Mouse (Mus musculus) spleen, adult 2 months (tissue): Measurements from ENCODE around the gene Gm21860. TPM values are rescaled to one million over a fixed set of nuclear protein-coding genes. Genes with fewer than 3 reads are reported as not detected.
"Not testable (repeated sequence)": the region's sequence is repeated elsewhere in the genome, so short reads cannot be mapped to it uniquely, and the experiment has no call there.

Source experiments
- DNase-seq, 2 experiments: peaks; one replicate each; pipeline versions ENCODE4 v3.0.0 to v3.0.0-alpha.2; 2012 to 2021; ENCODE audit warnings: low spot score in 2 of 2, low read depth in 1 of 2
- H3K27ac ChIP-seq: fragments of 200-500 bp; 2 replicates; pipeline ENCODE4 v1.5.1; 2012; ENCODE audit warnings: low read length, inconsistent platforms; ENCODE audit not compliant: insufficient read depth
- H3K27me3 ChIP-seq: fragments of 200-500 bp; 2 replicates; pipeline ENCODE4 v1.6.1; 2012; ENCODE audit warnings: mild to moderate bottlenecking, moderate library complexity, low read length, inconsistent platforms; ENCODE audit not compliant: control insufficient read depth, insufficient read depth
- H3K36me3 ChIP-seq: fragments of 200-500 bp; 2 replicates; pipeline ENCODE4 v1.6.1; 2012; ENCODE audit warnings: mild to moderate bottlenecking, low read length, inconsistent platforms; ENCODE audit not compliant: control insufficient read depth, insufficient read depth
- H3K4me1 ChIP-seq: fragments of 200-500 bp; 2 replicates; pipeline ENCODE4 v1.6.1; 2011; ENCODE audit warnings: inconsistent platforms; ENCODE audit not compliant: control insufficient read depth, insufficient read depth, insufficient read length
- H3K4me3 ChIP-seq: fragments of 200-500 bp; 2 replicates; pipeline ENCODE4 v1.5.1; 2011; ENCODE audit warnings: mild to moderate bottlenecking, inconsistent platforms; ENCODE audit not compliant: insufficient read depth, insufficient read length; ENCODE audit errors: extremely low read depth
- WGBS: fragments of 180-500 bp; shearing (Covaris S2); methylation state at CpG from one replicate; pipeline ENCODE4 v1.1.7; 2018; 5-methylcytosine and 5-hydroxymethylcytosine counted together
- polyA plus RNA-seq: library from polyadenylated mRNA; depleted of rRNA; stranded (reverse); fragments of >200 nt; gene quantifications from 2 replicates; pipeline ENCODE4 v1.2.3, GENCODE M21; 2012; rRNA removed

Gm21860 gene
- polyA plus RNA-seq, 1 experiment, result not detected

DNA sequence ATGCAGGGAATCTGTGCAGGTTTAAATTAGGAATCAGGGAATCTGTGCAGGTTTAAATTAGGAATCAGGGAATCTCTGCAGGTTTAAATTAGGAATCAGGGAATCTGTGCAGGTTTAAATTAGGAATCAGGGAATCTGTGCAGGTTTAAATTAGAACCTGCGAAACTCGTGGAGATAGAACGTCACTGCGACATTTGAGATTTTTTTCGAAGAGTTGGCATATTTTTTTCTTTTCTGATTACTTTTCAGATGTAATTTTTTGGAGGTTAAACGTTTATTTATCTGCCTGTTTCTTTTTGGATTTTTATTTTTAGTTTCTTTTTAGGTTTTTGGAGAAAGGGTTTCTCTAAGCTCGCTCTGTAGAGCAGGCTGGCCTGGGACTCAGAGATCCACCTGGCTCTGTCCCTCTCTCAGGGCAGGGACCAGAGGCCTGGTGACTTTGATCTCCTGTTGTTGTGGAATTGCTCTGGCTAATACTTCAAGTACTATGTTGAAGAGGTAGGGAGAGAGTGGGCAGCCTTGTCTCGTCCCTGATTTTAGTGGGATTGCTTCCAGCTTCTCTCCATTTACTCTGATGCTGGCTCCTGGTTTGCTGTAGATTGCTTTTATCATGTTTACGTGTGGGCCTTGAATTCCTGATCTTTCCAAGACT, 31.2 kb downstream of the Gm21860 start:
- H3K4me3 ChIP-seq, H3K27ac ChIP-seq, H3K36me3 ChIP-seq, H3K27me3 ChIP-seq, H3K4me1 ChIP-seq: not testable (repeated sequence)
- 72% methylated on average over 9 of the region's 9 CpGs for WGBS
- peak; percentile 11 to 54 for DNase-seq

- not testable (repeated sequence) for H3K27ac ChIP-seq, H3K4me3 ChIP-seq, H3K36me3 ChIP-seq, H3K27me3 ChIP-seq, H3K4me1 ChIP-seq, DNase-seq
- WGBS, result 41% methylated on average over 5 of the region's 5 CpGs
Measured at GRCm38 (mm10) chrY:90720505-90720904, 34.1 kb downstream of the Gm21860 start.

- not testable (repeated sequence) for DNase-seq, H3K36me3 ChIP-seq, H3K27ac ChIP-seq, H3K4me3 ChIP-seq, H3K27me3 ChIP-seq, H3K4me1 ChIP-seq
- 83% methylated on average over 13 of the region's 13 CpGs for WGBS
Measured at GRCm38 (mm10) chrY:90719403-90720232, 35.0 kb downstream of the Gm21860 start.

DNA sequence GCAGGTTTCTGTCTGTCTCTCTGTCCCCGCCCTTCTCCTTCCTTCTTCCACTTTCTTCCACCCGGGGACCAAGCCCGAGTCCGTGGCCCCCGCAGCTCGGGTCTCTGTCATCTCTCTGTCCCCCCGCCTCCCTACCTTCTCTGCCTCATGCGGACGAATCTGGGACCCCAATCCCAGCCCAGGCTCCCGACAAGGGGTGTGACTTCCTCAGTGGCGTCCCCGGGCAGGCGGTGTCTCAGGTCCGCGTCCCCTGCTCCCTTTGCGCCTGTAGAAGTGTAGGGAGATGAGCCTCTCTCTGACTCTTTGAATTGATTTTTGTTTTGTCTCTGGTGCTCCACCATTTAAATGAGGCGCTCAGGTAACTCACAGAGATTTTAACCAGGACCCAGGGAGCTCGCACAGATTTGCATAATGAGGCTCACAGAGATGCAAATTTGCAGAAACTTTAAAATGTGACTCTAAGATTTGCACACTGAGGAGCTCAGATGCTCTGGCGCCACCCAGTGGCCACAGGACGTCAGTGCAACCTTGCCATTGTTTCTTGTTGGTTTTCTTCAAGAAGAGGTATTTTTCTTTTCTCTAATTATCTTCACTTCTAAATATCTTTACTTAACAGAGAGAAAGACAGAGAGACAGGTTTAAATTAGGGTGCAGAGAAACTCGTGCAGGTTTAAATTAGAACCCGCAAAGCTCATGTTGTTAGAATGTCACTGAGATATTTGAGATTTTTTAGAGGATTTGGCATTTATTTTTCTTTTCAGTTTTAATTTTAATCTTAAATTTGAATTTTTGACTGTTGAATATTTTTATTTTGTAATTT, 35.8 kb downstream of the Gm21860 start:
- not testable (repeated sequence) for H3K4me3 ChIP-seq, H3K4me1 ChIP-seq, H3K36me3 ChIP-seq, H3K27ac ChIP-seq, H3K27me3 ChIP-seq
- WGBS, result 78% methylated on average over 20 of the region's 22 CpGs
- DNase-seq, result peak in 1 of 2 experiments; percentile 63

- H3K36me3 ChIP-seq, H3K4me3 ChIP-seq, H3K4me1 ChIP-seq, H3K27me3 ChIP-seq, H3K27ac ChIP-seq, DNase-seq: not testable (repeated sequence)
- 80% methylated on average over 8 of the region's 9 CpGs for WGBS
Measured at GRCm38 (mm10) chrY:90718021-90718420, 36.6 kb downstream of the Gm21860 start.

DNA sequence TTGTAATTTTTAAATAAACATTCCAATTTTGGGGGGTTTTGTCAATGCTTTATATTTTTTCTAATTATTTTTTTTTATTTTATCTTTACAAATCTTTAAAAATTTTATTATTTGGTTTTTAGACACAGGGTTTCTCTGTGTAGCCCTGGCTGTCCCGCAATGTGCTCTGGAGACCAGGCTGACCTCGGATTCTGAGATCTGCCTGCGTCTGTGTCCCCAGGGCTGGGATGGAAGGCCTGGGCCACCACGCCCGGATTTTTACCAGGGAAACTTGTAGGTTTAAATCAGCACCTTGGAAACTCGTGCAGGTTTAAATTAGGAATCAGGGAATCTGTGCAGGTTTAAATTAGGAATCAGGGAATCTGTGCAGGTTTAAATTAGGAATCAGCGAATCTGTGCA, 37.1 kb downstream of the Gm21860 start:
- H3K27me3 ChIP-seq, H3K27ac ChIP-seq, H3K36me3 ChIP-seq, H3K4me3 ChIP-seq, H3K4me1 ChIP-seq: not testable (repeated sequence)
- peak in 1 of 2 experiments; percentile 13 for DNase-seq
- WGBS, result 70% methylated on average over 7 of the region's 7 CpGs

Other genes starting within 250 kb of the Gm21860 start
- gene Gm47283, start 29.9 kb upstream of the Gm21860 start, polyA plus RNA-seq, result not detected in 2 replicates
- gene Gm21748, start 84.4 kb upstream of the Gm21860 start, polyA plus RNA-seq, result not detected in 2 replicates